Mouse (Mus musculus): ENCODE results near the gene Gda.

DNA sequence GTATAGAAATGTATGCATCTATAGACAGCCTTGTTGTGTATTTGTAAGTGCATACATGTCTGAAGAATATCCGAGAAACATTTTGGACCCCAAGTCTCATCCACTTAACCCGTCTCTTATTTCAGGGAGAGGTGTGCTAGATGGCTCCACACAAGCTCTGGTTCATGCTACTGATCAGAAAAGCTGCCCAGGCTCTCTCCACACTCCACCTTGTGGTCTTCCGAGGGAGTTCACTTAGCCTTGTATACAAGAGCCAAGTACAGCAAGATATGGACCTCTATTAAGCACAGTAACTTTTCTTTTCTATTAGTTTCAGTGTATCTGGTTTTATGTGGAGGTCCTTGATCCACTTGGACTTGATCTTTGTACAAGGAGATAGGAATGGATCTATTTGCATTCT lies 36.9 kb upstream of the Gda start:
- TF ChIP-seq MAX (IDR thresholded peaks at IDR 0.05; ENCODE audit: low read depth) = no peak
- no peak for TF ChIP-seq POLR2A (IDR thresholded peaks at IDR 0.05; ENCODE audit: insufficient read length, low read depth)
